Mouse (Mus musculus) midbrain, embryonic 15.5 days (tissue): ENCODE measurements around the gene Ubtd1. TPM values are rescaled to one million over a fixed set of nuclear protein-coding genes. Genes with fewer than 3 reads are reported as not detected.
A peak's percentile ranks its signal among the peaks of the same experiment; 100 is the strongest.

Experiments
- ATAC-seq: fragments of 200-750 bp; cut with Nextera tagmentation; replicated peaks from 2 replicates; pipeline ENCODE4 v1.8.0; 2017; ENCODE audit warnings: moderate TSS enrichment
- H3K27ac ChIP-seq: fragments of 300-500 bp; sonication (generic); 2 replicates; pipeline ENCODE4 v1.5.1; 2015; ENCODE audit warnings: mild to moderate bottlenecking, inconsistent platforms
- H3K27me3 ChIP-seq: fragments of 300-500 bp; sonication (generic); replicated peaks from 2 replicates; pipeline ENCODE4 v1.6.1; 2015; ENCODE audit warnings: inconsistent platforms
- H3K36me3 ChIP-seq: fragments of 300-500 bp; sonication (generic); replicated peaks from 2 replicates; pipeline ENCODE4 v1.6.1; 2015; ENCODE audit warnings: inconsistent platforms
- H3K4me1 ChIP-seq: fragments of 300-500 bp; sonication (generic); 2 replicates; pipeline ENCODE4 v1.6.1; 2015; ENCODE audit warnings: inconsistent platforms
- H3K4me2 ChIP-seq: fragments of 300-500 bp; sonication (generic); 2 replicates; pipeline ENCODE4 v1.6.1; 2015; ENCODE audit warnings: inconsistent platforms, mild to moderate bottlenecking, moderate library complexity
- H3K4me3 ChIP-seq: fragments of 300-500 bp; sonication (generic); 2 replicates; pipeline ENCODE4 v1.5.1; 2015; ENCODE audit warnings: mild to moderate bottlenecking, inconsistent platforms
- H3K9ac ChIP-seq: fragments of 300-500 bp; sonication (generic); 2 replicates; pipeline ENCODE4 v1.6.1; 2015; ENCODE audit warnings: mild to moderate bottlenecking, inconsistent platforms
- H3K9me3 ChIP-seq: fragments of 300-500 bp; sonication (generic); 2 replicates; pipeline ENCODE4 v1.6.1; 2016; ENCODE audit warnings: inconsistent platforms
- WGBS: fragments of 180-500 bp; shearing (Covaris S2); methylation state at CpG from one replicate; pipeline ENCODE4 v1.1.7; 2015; ENCODE audit warnings: mixed read lengths; 5-methylcytosine and 5-hydroxymethylcytosine counted together
- polyA plus RNA-seq: library from polyadenylated mRNA; unstranded; fragments of >200 nt; fragmentation: Nextera tagmentation; extraction: Ambion mirVana; gene quantifications from 2 replicates; pipeline ENCODE4 v1.2.1, GENCODE M21; 2015

Gene Ubtd1
- polyA plus RNA-seq, 1 experiment from 2014 or later: 10.0 TPM

GRCm38 (mm10) chr19:42015001-42015400, 33.4 kb downstream of the Ubtd1 start:
- WGBS: 80% methylated on average over 6 of the region's 6 CpGs
- Histone ChIP-seq H3K36me3 (no peaks in the 10 kb centered on the region), H3K9ac (no peak overlapping the region), H3K4me3 (no peak overlapping the region), H3K4me2 (no peak overlapping the region), H3K9me3 (no peaks in the 10 kb centered on the region), H3K27me3 (no peaks in the 10 kb centered on the region), H3K4me1 (no peaks in the 10 kb centered on the region), H3K27ac (no peak overlapping the region)
- ATAC-seq: no peak

GRCm38 (mm10) chr19:42016251-42016650, 34.7 kb downstream of the Ubtd1 start:
- H3K9ac ChIP-seq: no peak overlapping the region
- no peak for ATAC-seq
- no peaks in the 10 kb centered on the region for H3K9me3 ChIP-seq
- no peaks in the 10 kb centered on the region for H3K36me3 ChIP-seq
- H3K27ac ChIP-seq: no peak overlapping the region
- H3K27me3 ChIP-seq: no peaks in the 10 kb centered on the region
- 71% methylated on average over 4 of the region's 4 CpGs for whole genome bisulfite sequencing
- H3K4me3 ChIP-seq: no peak overlapping the region
- no peak overlapping the region for H3K4me2 ChIP-seq
- no peaks in the 10 kb centered on the region for H3K4me1 ChIP-seq

GRCm38 (mm10) chr19:42016840-42017239, 35.3 kb downstream of the Ubtd1 start:
- no peaks in the 10 kb centered on the region for H3K9me3 ChIP-seq
- H3K27me3 ChIP-seq: no peaks in the 10 kb centered on the region
- no peaks in the 10 kb centered on the region for H3K36me3 ChIP-seq
- H3K4me2 ChIP-seq: no peak overlapping the region
- no peaks in the 10 kb centered on the region for H3K4me1 ChIP-seq
- H3K9ac ChIP-seq: no peak overlapping the region
- H3K4me3 ChIP-seq: no peak overlapping the region
- 54% methylated on average over 5 of the region's 5 CpGs for WGBS
- H3K27ac ChIP-seq: peak overlapping the region; percentile 13; the same call in 1 of the 2 replicates
- ATAC-seq: no peak

DNA sequence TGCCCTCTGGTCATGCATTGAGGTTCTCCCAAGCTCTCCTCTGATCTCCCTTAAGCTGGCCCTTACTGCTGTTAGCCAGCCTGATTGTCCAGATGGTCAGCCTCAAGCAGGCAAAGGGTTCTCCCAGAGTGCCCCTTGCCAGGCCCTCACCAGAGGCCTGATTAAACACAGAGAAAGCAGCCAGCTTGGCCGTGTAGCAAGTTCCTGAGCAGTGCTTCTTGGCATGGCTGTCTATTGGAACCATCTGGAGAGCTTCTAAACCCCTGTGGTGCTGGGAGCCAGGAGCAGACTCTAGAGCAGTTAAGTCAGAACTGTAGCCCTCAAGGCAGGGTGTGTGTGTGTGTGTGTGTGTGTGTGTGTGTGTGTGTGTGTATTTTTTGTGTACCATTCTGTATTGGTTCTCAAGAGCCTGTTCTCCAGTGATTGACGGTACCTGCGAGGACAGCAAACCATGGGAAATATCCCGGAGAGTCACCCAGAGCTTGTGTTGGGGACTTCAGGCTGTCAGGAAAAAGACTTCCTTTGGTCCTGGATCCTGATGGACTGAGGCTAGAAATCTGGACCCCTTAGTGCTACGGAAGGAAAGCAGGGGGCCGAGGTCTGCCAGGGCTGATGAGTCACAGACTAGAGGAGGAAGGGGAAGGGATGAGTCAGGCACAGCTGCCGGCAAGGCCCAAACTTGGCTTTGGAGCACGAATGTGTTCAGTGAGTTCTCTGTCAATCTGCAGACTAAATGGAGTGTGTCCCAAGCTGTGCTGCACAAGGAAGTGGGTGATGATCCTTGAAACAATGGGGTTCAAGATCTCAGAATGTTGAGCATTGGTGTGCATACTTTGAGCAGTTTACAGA, 36.1 kb downstream of the Ubtd1 start:
- Histone ChIP-seq H3K27ac (peak overlapping the region; percentile 13; the same call in 1 of the 2 replicates), H3K4me1 (no peaks in the 10 kb centered on the region), H3K36me3 (no peaks in the 10 kb centered on the region), H3K4me2 (no peak overlapping the region), H3K27me3 (no peaks in the 10 kb centered on the region), H3K9ac (no peak overlapping the region), H3K4me3 (no peak overlapping the region), H3K9me3 (no peaks in the 10 kb centered on the region)
- WGBS: 78% methylated on average over 8 of the region's 8 CpGs
- ATAC-seq: no peak

- H3K9ac ChIP-seq: no peak overlapping the region
- H3K27ac ChIP-seq: no peak overlapping the region
- H3K4me3 ChIP-seq: no peak overlapping the region
- H3K4me2 ChIP-seq: no peak overlapping the region
- no peak for ATAC-seq
- no peaks in the 10 kb centered on the region for H3K9me3 ChIP-seq
- no peaks in the 10 kb centered on the region for H3K27me3 ChIP-seq
- 40% methylated on average over 4 of the region's 4 CpGs for WGBS
- no peaks in the 10 kb centered on the region for H3K4me1 ChIP-seq
- no peaks in the 10 kb centered on the region for H3K36me3 ChIP-seq
These were observed 37.5 kb downstream of the Ubtd1 start for GRCm38 (mm10) chr19:42019011-42019522.

DNA sequence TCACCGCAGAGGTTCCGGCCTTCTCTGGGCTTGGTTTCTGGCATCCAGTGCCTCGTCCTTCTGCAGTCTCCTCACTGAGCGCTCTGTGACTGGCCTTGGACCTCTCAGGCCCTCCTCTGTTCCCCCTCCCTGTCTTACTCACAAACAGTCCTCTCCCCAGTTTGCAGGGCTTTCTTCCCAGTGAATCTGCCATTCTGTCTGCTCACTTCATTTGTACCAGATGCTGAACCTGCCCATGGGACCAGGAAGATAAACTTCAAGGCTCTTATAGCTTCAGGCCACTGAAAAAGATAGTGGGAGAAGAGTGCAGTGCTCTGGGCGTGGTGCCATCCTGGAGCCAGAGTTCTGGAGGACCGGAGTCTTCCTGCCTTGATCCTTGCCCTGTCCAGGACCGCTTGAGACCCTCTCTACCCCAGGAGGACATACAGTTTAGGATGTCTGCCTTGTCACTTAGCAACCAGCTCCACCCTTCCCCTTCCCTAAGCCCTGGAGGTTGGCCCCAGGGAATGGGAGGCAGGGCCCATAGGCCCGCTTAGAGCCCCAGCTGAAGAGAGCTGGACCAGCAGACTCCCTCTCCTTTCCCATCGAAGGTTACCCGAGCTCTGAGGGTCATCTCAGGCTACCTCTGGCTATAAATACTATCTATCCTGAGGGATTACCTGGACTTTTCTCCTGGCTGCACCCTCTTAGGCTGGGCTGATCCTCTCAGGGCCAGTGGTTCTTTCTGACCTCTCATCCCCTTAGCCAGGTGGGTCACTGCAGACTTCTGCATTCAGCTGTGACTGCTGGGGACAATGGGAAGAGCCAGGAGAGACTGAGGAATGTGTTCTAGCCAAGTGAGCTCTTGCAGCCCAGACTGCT, 40.3 kb downstream of the Ubtd1 start:
- Histone ChIP-seq H3K9me3 (no peaks in the 10 kb centered on the region), H3K4me3 (no peak overlapping the region), H3K36me3 (no peaks in the 10 kb centered on the region), H3K27me3 (no peaks in the 10 kb centered on the region), H3K9ac (no peak overlapping the region), H3K4me1 (no peaks in the 10 kb centered on the region), H3K4me2 (no peak overlapping the region), H3K27ac (no peak overlapping the region)
- no peak for ATAC-seq
- 56% methylated on average over 10 of the region's 10 CpGs for WGBS

DNA sequence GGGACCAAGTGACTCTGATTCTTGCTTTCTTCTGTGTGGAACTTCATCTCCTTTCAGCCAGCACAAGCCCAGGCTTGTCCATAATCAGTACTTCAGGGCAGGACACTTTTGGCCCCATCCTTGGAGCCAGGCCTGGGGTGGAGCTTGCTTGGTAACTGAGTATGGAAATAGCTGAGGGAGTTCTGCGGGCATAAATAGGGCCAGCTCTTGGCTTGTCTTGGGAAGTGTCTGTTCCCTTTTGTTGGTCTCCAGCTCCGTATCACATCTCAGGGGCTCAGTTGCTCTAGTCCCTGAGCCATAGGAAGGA, 40.9 kb downstream of the Ubtd1 start:
- H3K4me2 ChIP-seq: no peak overlapping the region
- H3K27me3 ChIP-seq: no peaks in the 10 kb centered on the region
- H3K9ac ChIP-seq: no peak overlapping the region
- no peaks in the 10 kb centered on the region for H3K4me1 ChIP-seq
- H3K9me3 ChIP-seq: no peaks in the 10 kb centered on the region
- 75% methylated on average over 2 of the region's 2 CpGs for WGBS
- H3K36me3 ChIP-seq: no peaks in the 10 kb centered on the region
- H3K4me3 ChIP-seq: no peak overlapping the region
- no peak overlapping the region for H3K27ac ChIP-seq
- no peak for ATAC-seq

GRCm38 (mm10) chr19:42026158-42026557, 44.6 kb downstream of the Ubtd1 start:
- Histone ChIP-seq H3K36me3 (no peaks in the 10 kb centered on the region), H3K4me3 (no peak overlapping the region), H3K9ac (no peak overlapping the region), H3K27me3 (no peaks in the 10 kb centered on the region), H3K4me2 (no peak overlapping the region), H3K4me1 (no peaks in the 10 kb centered on the region), H3K27ac (no peak overlapping the region), H3K9me3 (no peaks in the 10 kb centered on the region)
- peak; percentile 52; the same call in 1 of the 2 replicates for ATAC-seq
- WGBS: 5% methylated on average over 5 of the region's 5 CpGs

GRCm38 (mm10) chr19:42031112-42031511, 49.5 kb downstream of the Ubtd1 start:
- 84% methylated on average over 5 of the region's 5 CpGs for WGBS

DNA sequence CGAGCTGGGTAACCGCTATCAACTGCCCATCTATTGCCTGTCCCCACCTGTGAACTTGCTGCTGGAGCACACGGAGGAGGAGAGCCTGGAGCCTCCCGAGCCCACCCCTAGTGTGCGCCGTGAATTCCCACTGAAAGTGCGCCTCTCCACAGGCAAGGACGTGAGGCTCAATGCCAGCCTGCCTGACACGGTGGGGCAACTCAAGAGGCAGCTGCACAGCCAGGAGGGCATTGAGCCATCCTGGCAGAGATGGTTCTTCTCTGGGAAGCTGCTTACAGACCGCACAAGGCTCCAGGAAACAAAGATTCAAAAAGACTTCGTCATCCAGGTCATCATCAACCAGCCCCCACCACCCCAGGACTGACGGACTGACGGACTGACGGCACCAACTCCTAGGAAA, 52.0 kb downstream of the Ubtd1 start:
- peaks cover 3% of the 10 kb centered on the region; the same call in 1 of the 2 replicates for H3K4me1 ChIP-seq
- H3K9ac ChIP-seq: no peak overlapping the region
- no peak overlapping the region for H3K4me3 ChIP-seq
- no peak for ATAC-seq
- H3K36me3 ChIP-seq: no peaks in the 10 kb centered on the region
- 86% methylated on average over 14 of the region's 14 CpGs for WGBS
- H3K4me2 ChIP-seq: no peak overlapping the region
- no peak overlapping the region for H3K27ac ChIP-seq
- no peaks in the 10 kb centered on the region for H3K9me3 ChIP-seq
- no peaks in the 10 kb centered on the region for H3K27me3 ChIP-seq

More at GRCm38 (mm10) chr19:42031112-42031511, 49.5 kb downstream of the Ubtd1 start:
- Histone ChIP-seq H3K9me3 (no peaks in the 10 kb centered on the region), H3K4me2 (no peak overlapping the region), H3K27ac (no peak overlapping the region), H3K4me1 (peaks cover 3% of the 10 kb centered on the region; the same call in 1 of the 2 replicates), H3K27me3 (no peaks in the 10 kb centered on the region), H3K36me3 (no peaks in the 10 kb centered on the region), H3K9ac (no peak overlapping the region), H3K4me3 (no peak overlapping the region)
- ATAC-seq: no peak

DNA sequence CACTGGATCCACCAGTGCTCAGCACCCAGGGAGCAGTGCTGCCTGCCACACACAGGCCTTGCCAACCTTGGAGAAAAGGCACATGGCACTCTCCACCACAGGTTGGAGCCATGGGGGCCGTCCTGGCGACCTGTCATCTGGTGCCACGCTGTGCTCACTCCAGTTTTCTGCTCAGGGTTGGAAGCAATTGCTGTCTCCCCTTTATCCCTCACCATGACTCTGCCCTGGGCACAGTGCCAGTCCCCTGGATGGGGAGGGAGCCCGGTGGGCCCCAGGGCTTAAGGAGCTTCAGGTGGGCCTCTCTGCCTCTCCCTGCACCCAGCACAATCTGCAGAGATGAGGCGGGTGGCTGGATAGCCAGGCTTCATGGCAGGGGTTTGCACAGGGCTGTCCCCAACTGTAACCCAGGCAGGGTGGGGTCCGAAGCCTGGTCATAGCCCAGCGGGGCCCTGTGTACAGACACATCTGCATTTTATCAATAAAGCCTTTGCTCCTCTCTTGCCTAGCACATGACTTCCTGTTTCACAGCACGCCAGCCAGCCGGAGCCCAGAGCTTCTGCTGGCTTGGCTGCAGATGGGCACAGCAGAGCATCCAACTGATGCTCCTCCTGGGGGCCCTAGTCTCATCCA, 52.7 kb downstream of the Ubtd1 start:
- no peak for ATAC-seq
- no peak overlapping the region for H3K4me2 ChIP-seq
- H3K9me3 ChIP-seq: no peaks in the 10 kb centered on the region
- H3K27me3 ChIP-seq: no peaks in the 10 kb centered on the region
- H3K9ac ChIP-seq: no peak overlapping the region
- H3K36me3 ChIP-seq: no peaks in the 10 kb centered on the region
- H3K4me3 ChIP-seq: no peak overlapping the region
- WGBS: 72% methylated on average over 9 of the region's 9 CpGs
- H3K27ac ChIP-seq: no peak overlapping the region
- H3K4me1 ChIP-seq: peaks cover 3% of the 10 kb centered on the region; the same call in 1 of the 2 replicates

DNA sequence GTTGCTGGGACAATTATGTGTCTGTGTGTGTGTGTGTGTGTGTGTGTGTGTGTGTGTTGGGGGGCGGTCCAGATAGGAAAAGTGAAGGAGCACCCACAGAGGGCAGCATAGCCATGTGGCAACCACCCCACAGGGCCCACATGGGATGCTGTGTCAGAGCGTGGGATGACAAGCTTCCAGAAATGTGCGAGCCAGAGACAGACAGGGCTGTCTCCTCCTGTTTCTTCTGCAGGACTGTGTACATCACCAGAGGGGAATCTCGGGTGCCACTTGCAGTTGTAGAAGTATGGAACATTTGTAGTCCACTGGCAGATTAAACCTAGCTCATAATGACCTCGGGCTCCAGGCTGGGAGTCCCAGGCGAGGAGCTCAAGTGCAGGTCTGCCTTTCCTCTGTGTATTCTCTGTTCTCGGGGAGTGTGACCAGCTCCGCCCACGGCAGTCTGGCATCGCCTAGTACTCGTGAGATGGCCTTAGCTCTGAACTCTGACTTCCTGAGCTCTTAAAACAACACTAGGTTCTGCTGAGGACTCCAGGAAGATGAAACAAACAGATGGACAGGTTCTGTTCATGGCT, 53.4 kb downstream of the Ubtd1 start:
- Histone ChIP-seq H3K4me3 (no peak overlapping the region), H3K27ac (no peak overlapping the region), H3K27me3 (no peaks in the 10 kb centered on the region), H3K9me3 (no peaks in the 10 kb centered on the region), H3K36me3 (no peaks in the 10 kb centered on the region), H3K9ac (no peak overlapping the region), H3K4me2 (no peak overlapping the region), H3K4me1 (peaks cover 3% of the 10 kb centered on the region; the same call in 1 of the 2 replicates)
- no peak for ATAC-seq
- 60% methylated on average over 11 of the region's 11 CpGs for WGBS
